Mouse (Mus musculus) ovary, adult 2 months (tissue): Measurements from ENCODE around the gene Zdhhc7. TPM values are rescaled to one million over a fixed set of nuclear protein-coding genes. Genes with fewer than 3 reads are reported as not detected.

Source experiments
- polyA plus RNA-seq: library from polyadenylated mRNA; depleted of rRNA; stranded (reverse); fragments of >200 nt; gene quantifications from 2 replicates; pipeline ENCODE4 v1.2.3, GENCODE M21; 2012; rRNA removed

The Zdhhc7 gene
- polyA plus RNA-seq, result 92.3 and 100.0 TPM in 2 replicates

GRCm38 (mm10) chr8:120101068-120101972, at the start of gene Zdhhc7:
Gene Zdhhc7 (minus strand): TSS chr8:120101482.

GRCm38 (mm10) chr8:120113758-120114255, 12.5 kb upstream of the Zdhhc7 start, which contains the start of gene 6430548M08Rik:
Gene 6430548M08Rik (plus strand): TSS chr8:120114152.

Other genes with a start within 250 kb of the Zdhhc7 start
- 52.7 and 87.2 TPM in 2 replicates for gene Klhl36, start 239.2 kb downstream of the Zdhhc7 start, polyA plus RNA-seq
- 68.7 and 87.7 TPM in 2 replicates for gene Usp10, start 191.1 kb downstream of the Zdhhc7 start, polyA plus RNA-seq
- gene Gm20388, start 190.6 kb downstream of the Zdhhc7 start, polyA plus RNA-seq, result 60.7 and 71.9 TPM in 2 replicates
- gene Crispld2, start 109.0 kb downstream of the Zdhhc7 start, polyA plus RNA-seq, result 117 and 122 TPM in 2 replicates
- 40.2 and 99.8 TPM in 2 replicates for gene 6430548M08Rik, start 12.7 kb upstream of the Zdhhc7 start, polyA plus RNA-seq
- gene Fam92b, start 76.0 kb upstream of the Zdhhc7 start, polyA plus RNA-seq, result 11.8 and 13.6 TPM in 2 replicates
- gene Gse1, start 127.0 kb upstream of the Zdhhc7 start, polyA plus RNA-seq, result 27.9 and 34.2 TPM in 2 replicates